Mouse (Mus musculus): ENCODE results near the gene Slc5a3. TPM values are rescaled to one million over a fixed set of nuclear protein-coding genes. Genes with fewer than 3 reads are reported as not detected.

Gene Slc5a3
- total RNA-seq (2021): 1 to 10 TPM; 5.2 to 8.8 TPM
- long read RNA-seq, experiment 1, full-length matches to known transcripts: 1 of 1 reads
- long read RNA-seq, experiment 1, partial matches to known transcripts: 0 of 1 reads
- long read RNA-seq, experiment 1, other reads (novel, unspliced or antisense): 0 of 1 reads
- long read RNA-seq, experiment 2, full-length matches to known transcripts: 1 of 2 reads
- long read RNA-seq, experiment 2, partial matches to known transcripts: 0 of 2 reads
- long read RNA-seq, experiment 2, other reads (novel, unspliced or antisense): 1 of 2 reads

GRCm38 (mm10) chr16:92057852-92058643, at the start of gene Slc5a3, which contains the start of the genes Mrps6 and Gm49711:
Gene Slc5a3 (plus strand): TSS chr16:92058322.
Gene Mrps6 (plus strand): TSS chr16:92058270.
Gene Gm49711 (plus strand): TSS chr16:92058316.
- DNase-seq (ENCODE audit: low spot score in 2 of 2): peak; percentile 79 to 88

GRCm38 (mm10) chr16:92009586-92009985, 48.5 kb upstream of the Slc5a3 start:
- no peak for DNase-seq (ENCODE audit: low spot score in 2 of 2)

- DNase-seq (ENCODE audit: low spot score in 2 of 2): no peak
Measured at GRCm38 (mm10) chr16:92016792-92017191, 41.3 kb upstream of the Slc5a3 start.

GRCm38 (mm10) chr16:92019141-92020118, 38.7 kb upstream of the Slc5a3 start:
- DNase-seq (ENCODE audit: low spot score in 2 of 2): peak in 1 of 2 experiments; percentile 47

GRCm38 (mm10) chr16:92021656-92022400, 36.3 kb upstream of the Slc5a3 start:
- no peak for DNase-seq (ENCODE audit: low spot score in 2 of 2)

- no peak for DNase-seq (ENCODE audit: low spot score in 2 of 2)
Measured at GRCm38 (mm10) chr16:92022494-92023283, 35.4 kb upstream of the Slc5a3 start.

GRCm38 (mm10) chr16:92033286-92033685, 24.8 kb upstream of the Slc5a3 start:
- no peak for DNase-seq (ENCODE audit: low spot score in 2 of 2)

GRCm38 (mm10) chr16:92034676-92035075, 23.4 kb upstream of the Slc5a3 start:
- DNase-seq (ENCODE audit: low spot score in 2 of 2): no peak

- no peak for DNase-seq (ENCODE audit: low spot score in 2 of 2)
Measured at GRCm38 (mm10) chr16:92036701-92037100, 21.4 kb upstream of the Slc5a3 start.

- no peak for DNase-seq (ENCODE audit: low spot score in 2 of 2)
Measured at GRCm38 (mm10) chr16:92037891-92038607, 20.1 kb upstream of the Slc5a3 start.

GRCm38 (mm10) chr16:92039421-92039820, 18.7 kb upstream of the Slc5a3 start:
- no peak for DNase-seq (ENCODE audit: low spot score in 2 of 2)

GRCm38 (mm10) chr16:92039966-92040365, 18.2 kb upstream of the Slc5a3 start:
- DNase-seq (ENCODE audit: low spot score in 2 of 2): no peak

- no peak for DNase-seq (ENCODE audit: low spot score in 2 of 2)
Measured at GRCm38 (mm10) chr16:92051777-92052310, 6.3 kb upstream of the Slc5a3 start.

- DNase-seq (ENCODE audit: low spot score in 2 of 2): no peak
Measured at GRCm38 (mm10) chr16:92052569-92052968, 5.6 kb upstream of the Slc5a3 start.

GRCm38 (mm10) chr16:92056711-92057110, 1.4 kb upstream of the Slc5a3 start:
- DNase-seq (ENCODE audit: low spot score in 2 of 2): no peak

- DNase-seq (ENCODE audit: low spot score in 2 of 2): no peak
Measured at GRCm38 (mm10) chr16:92057456-92057851, 668 bp upstream of the Slc5a3 start.

GRCm38 (mm10) chr16:92058644-92059620, 810 bp downstream of the Slc5a3 start:
- peak in 1 of 2 experiments; percentile 16 for DNase-seq (ENCODE audit: low spot score in 2 of 2)

Data from gastrocnemius, postnatal 4 days (tissue).